Mouse (Mus musculus): ENCODE data around the gene Anapc16. TPM values are rescaled to one million over a fixed set of nuclear protein-coding genes. Genes with fewer than 3 reads are reported as not detected.
"Not testable (repeated sequence)": the region's sequence is repeated elsewhere in the genome, so short reads cannot be mapped to it uniquely, and the experiment has no call there.

Gene Anapc16
- total RNA-seq, 4 experiments from 2014 or later, result 66.2 to 69.6 (median 67.9) TPM

- not testable (repeated sequence) for DNase-seq (ENCODE audit: low spot score in 2 of 2)
Measured at GRCm38 (mm10) chr10:60001663-60002062, 1.3 kb downstream of the Anapc16 start.

GRCm38 (mm10) chr10:59999057-59999456 lies 3.9 kb downstream of the Anapc16 start:
- no peak for DNase-seq (ENCODE audit: low spot score in 2 of 2)

GRCm38 (mm10) chr10:59997591-59997990 lies 5.3 kb downstream of the Anapc16 start:
- no peak for DNase-seq (ENCODE audit: low spot score in 2 of 2)

GRCm38 (mm10) chr10:59995889-59996288 lies 7.0 kb downstream of the Anapc16 start:
- DNase-seq (ENCODE audit: low spot score in 2 of 2), result no peak

- DNase-seq (ENCODE audit: low spot score in 2 of 2), result not testable (repeated sequence)
Measured at GRCm38 (mm10) chr10:59993813-59994212, 9.1 kb downstream of the Anapc16 start.

GRCm38 (mm10) chr10:59992024-59992423 lies 10.9 kb downstream of the Anapc16 start:
- no peak for DNase-seq (ENCODE audit: low spot score in 2 of 2)

- DNase-seq (ENCODE audit: low spot score in 2 of 2), result no peak
Measured at GRCm38 (mm10) chr10:59991262-59991880, 11.6 kb downstream of the Anapc16 start.

GRCm38 (mm10) chr10:59990393-59990792 lies 12.5 kb downstream of the Anapc16 start:
- no peak for DNase-seq (ENCODE audit: low spot score in 2 of 2)

- no peak for DNase-seq (ENCODE audit: low spot score in 2 of 2)
Measured at GRCm38 (mm10) chr10:59988036-59988435, 14.9 kb downstream of the Anapc16 start.

GRCm38 (mm10) chr10:59982379-59982873 lies 20.5 kb downstream of the Anapc16 start:
- DNase-seq (ENCODE audit: low spot score in 2 of 2), result no peak

- no peak for DNase-seq (ENCODE audit: low spot score in 2 of 2)
Measured at GRCm38 (mm10) chr10:59981792-59982191, 21.1 kb downstream of the Anapc16 start.

GRCm38 (mm10) chr10:59981336-59981735 lies 21.6 kb downstream of the Anapc16 start:
- DNase-seq (ENCODE audit: low spot score in 2 of 2), result no peak

- DNase-seq (ENCODE audit: low spot score in 2 of 2), result no peak
Measured at GRCm38 (mm10) chr10:59980815-59981244, 22.1 kb downstream of the Anapc16 start.

- no peak for DNase-seq (ENCODE audit: low spot score in 2 of 2)
Measured at GRCm38 (mm10) chr10:59978873-59979743, 23.8 kb downstream of the Anapc16 start.

GRCm38 (mm10) chr10:59978401-59978800 lies 24.5 kb downstream of the Anapc16 start:
- no peak for DNase-seq (ENCODE audit: low spot score in 2 of 2)

GRCm38 (mm10) chr10:59977715-59978343 lies 25.1 kb downstream of the Anapc16 start:
- no peak for DNase-seq (ENCODE audit: low spot score in 2 of 2)

- no peak for DNase-seq (ENCODE audit: low spot score in 2 of 2)
Measured at GRCm38 (mm10) chr10:59977141-59977540, 25.8 kb downstream of the Anapc16 start.

- DNase-seq (ENCODE audit: low spot score in 2 of 2), result no peak
Measured at GRCm38 (mm10) chr10:59974786-59975185, 28.1 kb downstream of the Anapc16 start.

GRCm38 (mm10) chr10:59974191-59974664 lies 28.7 kb downstream of the Anapc16 start:
- no peak for DNase-seq (ENCODE audit: low spot score in 2 of 2)

GRCm38 (mm10) chr10:59973400-59973799 lies 29.5 kb downstream of the Anapc16 start:
- no peak for DNase-seq (ENCODE audit: low spot score in 2 of 2)

GRCm38 (mm10) chr10:59972999-59973398 lies 29.9 kb downstream of the Anapc16 start:
- no peak for DNase-seq (ENCODE audit: low spot score in 2 of 2)

- no peak for DNase-seq (ENCODE audit: low spot score in 2 of 2)
Measured at GRCm38 (mm10) chr10:59972534-59972933, 30.4 kb downstream of the Anapc16 start.

Data from layer of hippocampus, adult 8-10 months (tissue).